Mouse (Mus musculus): ENCODE results near the gene Mthfd1l.
"Not testable (repeated sequence)": the region's sequence is repeated elsewhere in the genome, so short reads cannot be mapped to it uniquely, and the experiment has no call there.

Gene Mthfd1l

DNA sequence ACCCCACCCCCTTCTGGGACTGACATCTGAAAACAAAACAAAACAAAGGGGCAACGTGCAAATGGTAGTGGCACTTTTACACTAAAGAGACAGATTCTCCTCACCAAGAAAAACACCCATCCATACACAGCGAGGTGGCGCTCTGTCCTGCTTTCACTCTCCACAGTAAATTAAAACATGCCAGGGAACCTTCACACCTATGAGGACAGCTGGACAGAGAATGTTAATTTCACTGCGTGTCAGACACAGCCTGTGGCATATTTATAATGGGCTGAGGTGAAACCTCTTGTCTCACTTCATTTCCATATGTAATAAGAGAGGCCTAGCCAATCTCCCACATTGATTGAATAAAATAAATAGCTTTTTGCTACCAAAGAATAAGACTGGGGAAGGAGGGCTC, 146.4 kb downstream of the Mthfd1l start:
- no peak for DNase-seq (ENCODE audit: low spot score)

GRCm38 (mm10) chr10:4120708-4121107, 147.8 kb downstream of the Mthfd1l start:
- DNase-seq (ENCODE audit: low spot score): peak; percentile 19

DNA sequence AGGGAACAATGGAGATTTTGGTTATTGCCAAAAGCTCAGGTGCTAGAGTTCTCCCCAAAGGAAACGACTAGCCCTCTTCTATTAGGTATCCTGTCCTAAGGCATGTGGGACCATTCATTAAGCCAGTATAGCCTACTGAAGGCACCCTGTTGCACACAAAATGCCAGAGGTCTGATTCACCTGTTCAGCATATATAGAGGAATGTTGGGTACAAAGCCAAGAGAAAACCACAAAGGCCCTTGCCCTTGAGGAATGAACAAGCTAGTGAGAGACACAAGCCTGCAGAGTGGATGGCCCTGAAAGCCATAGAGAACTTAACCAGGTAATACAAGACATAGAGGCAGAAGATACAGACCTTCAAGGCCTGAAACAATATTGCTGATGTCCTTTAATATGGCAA, 148.3 kb downstream of the Mthfd1l start:
- DNase-seq (ENCODE audit: low spot score): no peak

GRCm38 (mm10) chr10:4123280-4123945, 150.5 kb downstream of the Mthfd1l start:
- DNase-seq (ENCODE audit: low spot score): not testable (repeated sequence)

GRCm38 (mm10) chr10:4124148-4124547, 151.2 kb downstream of the Mthfd1l start:
- no peak for DNase-seq (ENCODE audit: low spot score)

- DNase-seq (ENCODE audit: low spot score): no peak
Measured at GRCm38 (mm10) chr10:4125232-4125631, 152.3 kb downstream of the Mthfd1l start.

GRCm38 (mm10) chr10:4126335-4127012, 153.6 kb downstream of the Mthfd1l start:
- DNase-seq (ENCODE audit: low spot score): no peak

DNA sequence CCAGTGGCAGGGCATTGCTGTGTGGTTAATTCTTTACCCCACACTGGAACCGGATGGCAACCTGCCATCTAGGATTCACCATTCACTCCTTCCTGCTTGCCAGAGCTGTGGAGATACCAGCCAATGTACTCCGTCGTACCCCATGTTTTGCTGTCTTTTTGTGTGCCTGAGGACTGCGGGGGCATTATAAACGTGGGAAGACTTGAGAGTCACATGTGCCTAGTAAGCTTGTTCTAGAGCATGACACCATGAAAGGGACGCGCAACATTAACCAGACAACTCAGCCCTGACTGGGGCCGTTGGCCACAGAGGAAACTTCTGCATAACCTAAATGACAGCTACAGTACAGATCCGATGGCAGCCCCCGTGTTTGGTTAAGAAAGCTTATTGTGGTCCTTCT, 155.5 kb downstream of the Mthfd1l start:
- DNase-seq (ENCODE audit: low spot score): no peak

- no peak for DNase-seq (ENCODE audit: low spot score)
Measured at GRCm38 (mm10) chr10:4128915-4129314, 156.0 kb downstream of the Mthfd1l start.

GRCm38 (mm10) chr10:4129461-4129860, 156.5 kb downstream of the Mthfd1l start:
- DNase-seq (ENCODE audit: low spot score): no peak

- no peak for DNase-seq (ENCODE audit: low spot score)
Measured at GRCm38 (mm10) chr10:4130034-4130607, 157.2 kb downstream of the Mthfd1l start.

DNA sequence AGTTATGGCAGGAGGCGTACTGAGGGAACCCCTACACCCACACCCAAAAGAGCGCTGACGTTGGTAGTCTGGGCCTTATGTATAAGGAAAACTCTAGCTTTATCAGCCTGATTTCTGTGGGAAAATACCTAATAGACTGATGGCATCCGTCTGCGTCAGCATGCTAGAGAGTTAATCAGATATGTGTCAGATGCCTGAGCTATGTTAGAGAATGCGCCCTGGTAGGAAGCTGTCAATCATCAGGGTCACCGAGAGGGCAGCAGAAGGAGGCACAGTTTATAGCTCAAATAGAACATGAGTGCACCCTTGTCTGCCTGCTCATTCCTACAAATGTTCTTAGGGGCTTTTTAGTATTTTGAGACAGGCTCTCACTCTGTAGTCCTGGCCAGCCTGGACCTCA, 159.8 kb downstream of the Mthfd1l start:
- DNase-seq (ENCODE audit: low spot score): no peak

GRCm38 (mm10) chr10:4135100-4135764, 162.3 kb downstream of the Mthfd1l start:
- no peak for DNase-seq (ENCODE audit: low spot score)

DNA sequence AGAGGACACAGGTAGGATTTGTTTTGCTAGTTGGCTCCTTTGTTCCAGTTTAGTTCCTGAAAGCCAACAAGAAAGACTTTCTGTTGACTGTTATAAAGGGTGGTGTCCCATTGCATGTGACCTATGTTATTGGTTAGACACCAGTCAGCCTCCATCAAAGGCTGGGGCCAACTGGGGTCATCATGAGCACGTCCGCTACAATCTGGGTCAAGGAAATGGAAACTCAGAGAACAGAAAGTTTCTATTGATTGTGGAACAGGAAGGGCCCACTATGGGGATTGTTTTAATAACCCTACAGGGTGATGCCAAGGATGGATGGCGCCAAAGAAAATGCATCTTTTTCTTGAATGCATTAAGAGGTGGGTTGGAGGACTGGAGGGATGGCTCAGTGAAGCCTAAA, 166.6 kb downstream of the Mthfd1l start:
- DNase-seq (ENCODE audit: low spot score): no peak

- DNase-seq (ENCODE audit: low spot score): no peak
Measured at GRCm38 (mm10) chr10:4141689-4142088, 168.8 kb downstream of the Mthfd1l start.

- DNase-seq (ENCODE audit: low spot score): no peak
Measured at GRCm38 (mm10) chr10:4142816-4143215, 169.9 kb downstream of the Mthfd1l start.

- DNase-seq (ENCODE audit: low spot score): no peak
Measured at GRCm38 (mm10) chr10:4143381-4143780, 170.5 kb downstream of the Mthfd1l start.

- DNase-seq (ENCODE audit: low spot score): no peak
Measured at GRCm38 (mm10) chr10:4145080-4145807, 172.3 kb downstream of the Mthfd1l start.

GRCm38 (mm10) chr10:4146947-4147346, 174.0 kb downstream of the Mthfd1l start:
- DNase-seq (ENCODE audit: low spot score): no peak

DNA sequence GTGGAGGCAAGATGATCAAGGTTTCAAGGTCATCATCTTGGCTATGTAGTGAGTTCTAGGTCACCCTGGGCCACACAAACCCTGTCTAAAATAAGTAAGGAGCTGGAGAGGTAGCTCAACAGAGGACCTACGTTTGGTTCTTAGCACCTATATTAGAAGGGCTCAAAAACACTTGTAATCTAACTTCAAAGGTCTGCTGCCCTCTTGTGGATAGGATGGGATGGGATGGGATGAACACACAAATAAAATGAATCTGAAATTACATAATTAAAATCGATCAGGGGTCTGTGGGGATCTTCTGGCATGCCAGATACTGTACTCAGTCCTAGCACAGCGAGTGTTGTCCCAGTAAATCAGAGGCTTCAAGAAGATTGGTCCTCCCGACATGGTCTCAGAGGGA, 178.2 kb downstream of the Mthfd1l start:
- DNase-seq (ENCODE audit: low spot score): no peak

- no peak for DNase-seq (ENCODE audit: low spot score)
Measured at GRCm38 (mm10) chr10:4151862-4152776, 179.2 kb downstream of the Mthfd1l start.
